Mouse (Mus musculus) right cerebral cortex, postnatal 4 days (tissue): ENCODE measurements around the gene Per3.

Source experiments
- DNase-seq: peaks from one replicate; pipeline ENCODE4 v3.0.0-alpha.2; 2022

Per3 gene

DNA sequence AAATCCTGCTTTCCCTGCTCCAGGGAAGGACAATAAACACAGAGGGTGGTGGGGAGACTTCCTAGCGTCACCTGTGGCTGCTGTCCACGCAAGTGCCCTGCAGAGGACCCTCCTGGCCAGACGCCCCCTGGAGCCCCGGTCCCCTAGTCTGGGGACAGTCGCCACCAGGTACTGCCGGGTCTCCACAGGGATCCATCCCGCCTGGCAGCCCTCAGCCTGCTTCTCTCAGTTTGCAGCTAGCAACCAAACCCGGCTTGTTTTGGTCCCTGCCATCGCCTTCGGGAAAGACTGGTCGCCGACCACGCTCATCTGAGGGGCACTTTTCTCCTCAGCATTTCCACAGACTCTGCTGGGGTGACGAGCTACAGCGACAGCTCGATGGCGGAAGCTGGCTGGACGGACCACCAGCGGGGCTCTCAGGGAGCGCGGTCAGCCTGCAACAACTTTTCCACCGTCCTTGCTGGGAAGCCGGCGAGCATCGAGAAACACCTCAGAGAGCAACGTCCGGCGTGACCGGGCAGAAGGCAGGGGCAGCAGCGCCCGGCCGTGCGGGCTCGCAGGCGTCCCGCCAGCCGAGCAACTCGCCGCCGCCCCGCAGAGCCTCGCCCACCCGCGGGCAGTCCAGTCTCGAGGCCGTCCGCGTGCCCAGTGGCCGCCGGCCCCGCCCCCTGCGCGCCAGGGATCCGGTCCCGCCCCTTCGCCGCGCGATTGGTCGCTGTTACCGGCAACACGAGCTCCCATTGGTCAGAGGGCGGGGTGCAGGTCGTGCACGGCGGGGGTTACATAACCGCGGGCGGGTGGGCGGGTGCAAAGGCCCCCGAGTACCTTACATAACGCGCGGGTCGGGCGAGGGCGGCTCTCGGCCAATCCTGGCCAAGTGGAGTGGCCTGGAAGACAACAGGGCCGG is at the start of gene Per3:
Per3 (minus strand) TSS at position 629 of the 907 bp plus-strand sequence.
- peak; percentile 95 for DNase-seq

DNA sequence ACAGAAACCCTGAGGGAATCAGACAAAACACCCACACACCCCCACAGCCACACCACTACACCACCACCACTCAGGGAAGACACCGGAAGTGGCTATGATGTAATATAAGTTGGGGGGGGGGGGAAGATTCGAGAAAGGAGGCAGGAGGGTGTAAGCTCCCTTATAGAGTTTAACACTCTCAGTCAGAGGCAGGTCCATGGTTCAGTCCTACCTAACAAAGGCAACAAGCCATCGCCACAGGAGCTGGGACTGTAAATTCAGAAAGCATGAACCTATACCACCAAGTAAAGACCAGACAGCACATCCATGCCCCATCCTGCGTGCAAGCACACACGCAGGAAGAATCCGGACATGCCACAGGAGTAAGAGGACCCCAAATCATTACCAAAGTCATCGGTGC is 44.8 kb upstream of the Per3 start, which contains the start of gene Gm13090:
Gm13090 (plus strand) TSS at position 301 of the 400 bp plus-strand sequence.
- DNase-seq = no peak

GRCm38 (mm10) chr4:151088819-151089218 is 44.4 kb upstream of the Per3 start:
- DNase-seq = no peak

DNA sequence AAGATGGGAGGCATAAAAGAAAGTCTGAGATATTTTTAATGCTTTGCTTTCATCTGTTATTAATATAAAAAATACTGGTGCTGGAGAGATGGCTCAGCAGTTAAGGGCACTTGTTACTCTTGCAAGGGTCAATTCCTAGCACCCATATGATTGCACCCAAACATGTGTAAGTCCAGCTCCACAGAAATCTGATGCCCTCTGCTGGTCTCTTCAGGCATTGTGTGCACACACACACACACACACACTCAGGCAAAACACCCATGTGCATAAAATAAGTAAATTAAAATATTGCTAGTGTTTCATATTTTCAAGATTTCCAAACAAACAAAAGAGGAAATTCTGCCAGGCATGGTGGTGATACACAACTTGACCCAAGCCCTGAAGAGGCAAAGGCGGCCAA is 42.9 kb upstream of the Per3 start:
- DNase-seq = no peak

- DNase-seq = no peak
Observed at GRCm38 (mm10) chr4:151083027-151083426, 38.6 kb upstream of the Per3 start.

DNA sequence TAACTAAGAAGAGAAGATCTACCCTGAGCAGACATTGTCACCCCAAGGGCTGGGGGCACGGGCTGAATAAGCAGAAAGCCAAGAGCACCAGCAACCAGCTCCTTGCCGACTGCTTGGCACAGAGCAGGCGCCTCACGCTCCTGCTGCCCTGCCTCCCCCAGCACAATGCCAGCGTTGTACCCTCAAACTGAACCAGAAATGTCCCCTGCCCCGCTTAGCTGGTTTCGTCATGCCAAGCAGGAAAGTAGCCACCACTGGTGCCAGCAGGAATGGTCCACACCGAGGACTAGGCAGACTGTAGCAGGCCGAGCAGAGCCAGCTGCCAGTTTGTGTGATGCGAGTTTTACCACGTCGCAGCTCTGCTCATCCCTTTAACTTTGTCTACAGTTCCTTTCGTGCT is 37.5 kb upstream of the Per3 start:
- no peak for DNase-seq

DNA sequence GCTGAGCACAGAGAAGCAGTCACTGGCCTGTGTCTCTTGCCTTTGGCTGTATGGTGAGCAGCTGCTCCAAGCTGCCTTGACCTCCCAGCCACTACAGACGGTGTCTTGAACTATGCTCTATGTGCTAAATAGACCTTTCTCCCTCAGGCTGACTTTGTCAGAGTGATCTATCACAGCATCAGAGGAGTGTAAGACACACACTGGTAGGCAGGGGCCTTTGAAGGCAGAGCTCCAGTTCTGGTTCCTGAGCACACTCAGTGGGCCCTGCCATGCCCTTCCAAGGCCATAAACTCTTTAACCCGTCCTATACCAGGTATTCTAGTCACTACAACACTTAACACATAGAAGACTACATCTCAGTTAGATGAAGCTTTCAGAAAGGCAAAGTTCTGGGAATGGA is 36.9 kb upstream of the Per3 start:
- no peak for DNase-seq

GRCm38 (mm10) chr4:151074817-151075216 is 30.4 kb upstream of the Per3 start:
- no peak for DNase-seq

DNA sequence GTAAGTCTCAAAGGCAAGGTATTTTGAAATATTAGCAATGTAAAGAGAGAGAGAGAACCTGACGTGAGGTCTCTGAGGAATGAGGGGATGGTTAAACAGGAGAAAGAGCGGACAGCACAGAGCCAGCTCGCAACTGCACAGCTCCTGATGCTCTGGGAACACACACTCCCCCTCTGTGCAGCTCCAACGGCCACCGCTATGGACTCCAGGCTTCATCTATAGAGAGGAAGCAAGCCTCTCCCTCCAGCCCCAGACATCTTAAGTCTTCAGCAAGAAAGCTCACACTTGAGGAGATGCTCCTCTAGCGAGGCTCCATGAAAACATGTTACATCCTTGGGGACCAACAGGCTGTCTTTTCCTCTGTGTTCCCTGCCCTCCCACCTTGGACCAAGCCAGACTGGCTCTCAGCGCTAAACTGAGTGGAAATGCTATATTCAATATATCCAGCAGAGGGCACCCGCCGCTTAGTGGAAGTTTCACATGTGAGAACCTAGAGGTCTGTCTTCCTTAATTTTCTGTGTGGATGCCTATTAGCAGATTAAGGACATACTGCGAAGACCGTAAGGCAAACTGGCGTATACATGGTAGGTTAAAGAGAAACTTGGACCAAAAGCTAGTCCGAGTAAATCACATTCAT is 28.8 kb upstream of the Per3 start:
- DNase-seq = peak; percentile 73

GRCm38 (mm10) chr4:151070962-151071361 is 26.5 kb upstream of the Per3 start:
- no peak for DNase-seq

DNA sequence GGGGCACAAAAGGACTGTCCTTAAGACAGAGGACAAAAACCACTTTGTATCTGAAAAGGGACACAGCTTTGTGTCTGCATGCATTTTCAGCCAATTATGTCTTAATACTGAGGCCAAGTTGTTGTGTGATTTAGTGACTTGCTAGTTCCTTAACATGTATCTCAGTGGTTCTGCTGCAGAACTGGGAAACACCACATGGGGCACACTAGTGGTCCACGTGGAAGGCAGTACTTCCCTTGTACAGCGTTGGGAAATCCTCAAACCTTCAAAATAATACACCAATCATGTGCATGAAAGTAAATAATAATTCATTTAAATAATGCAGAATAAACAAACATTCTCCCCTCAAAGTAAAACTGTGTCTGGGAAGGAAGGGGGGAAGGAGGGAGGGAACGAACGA is 24.3 kb upstream of the Per3 start:
- no peak for DNase-seq

GRCm38 (mm10) chr4:151059566-151059965 is 15.1 kb upstream of the Per3 start:
- DNase-seq = no peak

DNA sequence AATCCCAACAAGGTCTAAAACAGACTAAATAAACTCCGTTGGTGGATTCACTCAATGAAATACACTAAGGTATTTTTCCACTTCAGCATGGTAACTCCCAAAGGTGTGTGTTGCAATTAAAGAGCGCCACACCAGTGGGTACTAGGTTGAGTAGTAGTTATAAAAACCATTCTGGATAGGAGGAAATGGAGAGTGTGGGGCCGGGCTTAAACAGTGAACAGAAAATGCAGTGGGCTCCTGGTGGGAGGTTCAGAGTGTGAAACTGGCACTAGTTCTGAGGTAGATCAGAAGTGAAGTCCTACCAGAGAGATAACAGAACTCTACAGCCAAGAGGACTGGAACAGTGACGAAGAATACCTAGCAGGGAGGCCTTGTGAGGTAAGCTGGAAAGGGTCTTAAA is 14.2 kb upstream of the Per3 start:
- no peak for DNase-seq

GRCm38 (mm10) chr4:151057347-151058321 is 13.2 kb upstream of the Per3 start, which contains the start of gene Vamp3:
Vamp3 (minus strand) TSS chr4:151057963.
- peak; percentile 99 for DNase-seq

- DNase-seq = no peak
Observed at GRCm38 (mm10) chr4:151051162-151051561, 6.7 kb upstream of the Per3 start.

- no peak for DNase-seq
Observed at GRCm38 (mm10) chr4:151046524-151046923, 2.1 kb upstream of the Per3 start.

DNA sequence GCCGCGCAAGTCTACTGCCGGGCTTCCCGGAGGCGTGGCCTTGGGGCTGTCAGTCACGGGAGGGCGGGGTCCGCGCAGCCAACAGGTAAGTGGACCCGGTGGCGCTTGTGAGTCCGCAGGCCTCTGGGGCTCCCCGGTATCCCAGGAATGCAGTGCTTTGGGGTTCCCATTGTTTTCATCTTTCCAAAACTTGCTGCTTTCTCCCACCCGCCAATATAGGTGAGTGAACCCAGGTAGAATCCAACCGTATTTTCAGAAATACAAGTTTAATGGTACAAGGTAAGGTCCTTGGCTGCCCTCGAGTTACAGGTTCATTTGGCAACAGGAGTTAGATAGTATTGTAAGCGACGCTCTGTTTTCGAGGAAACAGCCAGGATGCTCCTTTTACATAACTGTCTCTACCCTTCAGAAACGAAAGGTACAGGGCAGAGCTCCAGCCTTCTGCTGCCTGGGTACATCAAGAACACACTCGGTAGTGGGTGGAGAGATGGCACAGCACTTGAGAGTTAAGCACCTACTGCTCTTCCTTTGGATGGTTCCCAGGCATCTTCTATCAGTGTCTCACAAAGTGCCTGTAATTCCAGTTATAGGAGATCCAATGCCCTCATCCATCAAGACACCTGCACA is 592 bp upstream of the Per3 start:
- DNase-seq = no peak

GRCm38 (mm10) chr4:151043281-151043680 is 1.2 kb downstream of the Per3 start:
- no peak for DNase-seq

DNA sequence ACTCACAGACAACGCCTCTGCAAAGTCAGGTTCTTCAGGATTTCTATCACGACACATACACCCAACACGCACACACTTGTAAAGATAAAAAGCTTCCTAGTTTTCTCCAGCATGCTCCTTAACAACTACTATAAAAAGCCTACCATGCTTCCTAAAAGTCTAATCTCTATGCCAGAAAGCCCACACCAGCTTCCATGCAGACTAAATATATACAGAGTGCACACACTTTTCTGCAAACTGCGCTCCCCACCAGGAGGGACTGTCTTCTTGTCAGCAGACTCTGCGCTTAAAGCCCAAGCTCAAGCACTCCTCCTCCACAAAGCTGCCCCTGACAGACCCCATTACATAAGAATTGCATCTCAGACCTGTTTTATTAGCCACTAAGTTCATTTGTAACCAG is 3.0 kb downstream of the Per3 start:
- DNase-seq = no peak

DNA sequence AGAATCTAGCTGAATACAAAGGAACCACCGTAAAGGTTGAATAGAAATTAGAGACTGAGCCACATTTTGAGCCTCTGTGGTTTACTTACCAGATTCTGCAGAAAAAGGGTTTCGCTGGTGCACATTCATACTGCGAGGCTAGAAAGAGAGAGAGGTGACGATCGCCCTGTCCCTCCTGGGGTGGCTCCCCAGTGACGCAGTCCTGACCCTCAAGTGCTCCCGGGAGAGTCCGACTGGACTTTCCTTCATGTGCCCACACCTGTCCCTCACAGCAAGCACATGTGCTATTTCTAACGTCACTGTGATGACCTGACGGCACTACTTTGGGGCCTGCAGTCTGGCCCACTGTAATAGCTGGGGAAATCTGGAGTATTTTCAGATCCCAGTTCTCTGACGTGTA is 6.7 kb downstream of the Per3 start:
- DNase-seq = no peak

DNA sequence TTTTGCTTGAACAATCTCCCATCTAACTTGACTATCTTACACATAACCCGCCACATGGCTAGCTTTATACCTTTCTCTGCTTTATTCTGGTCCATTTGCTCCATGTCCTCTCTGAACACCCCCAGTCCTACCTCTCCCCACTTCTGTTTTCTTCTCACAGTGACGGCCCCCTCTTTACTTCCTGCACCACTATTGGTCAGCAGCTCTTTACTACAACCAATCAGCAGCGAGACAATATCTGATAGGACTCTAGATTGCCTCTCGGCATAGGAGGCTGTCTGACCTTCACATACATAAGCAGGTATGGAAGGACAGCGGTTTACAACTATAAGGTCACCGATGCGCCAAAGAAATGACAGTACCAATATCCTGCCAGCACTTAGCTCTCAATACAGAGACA is 7.9 kb downstream of the Per3 start:
- no peak for DNase-seq

GRCm38 (mm10) chr4:151027001-151027400 is 17.5 kb downstream of the Per3 start:
- no peak for DNase-seq

- DNase-seq = no peak
Observed at GRCm38 (mm10) chr4:151024152-151024551, 20.3 kb downstream of the Per3 start.
